Mouse (Mus musculus) thymus, adult 18-20 months (tissue): ENCODE measurements around the gene Rpl12.
"Not testable (repeated sequence)": the region's sequence is repeated elsewhere in the genome, so short reads cannot be mapped to it uniquely, and the experiment has no call there.

Experiments used
- DNase-seq, 2 experiments: peaks; one replicate each; pipeline ENCODE4 v3.0.0; 2022; ENCODE audit warnings: mixed read lengths in 2 of 2

The Rpl12 gene

GRCm38 (mm10) chr2:32982700-32983099 lies 21.3 kb downstream of the Rpl12 start:
- DNase-seq, result no peak

- DNase-seq, result no peak
Measured at GRCm38 (mm10) chr2:32983617-32984016, 22.3 kb downstream of the Rpl12 start.

- no peak for DNase-seq
Measured at GRCm38 (mm10) chr2:32985844-32986243, 24.5 kb downstream of the Rpl12 start.

- DNase-seq, result no peak
Measured at GRCm38 (mm10) chr2:32989376-32989775, 28.0 kb downstream of the Rpl12 start.

- no peak for DNase-seq
Measured at GRCm38 (mm10) chr2:32990167-32990832, 28.9 kb downstream of the Rpl12 start.

GRCm38 (mm10) chr2:32992130-32992529 lies 30.8 kb downstream of the Rpl12 start:
- no peak for DNase-seq

- DNase-seq, result no peak
Measured at GRCm38 (mm10) chr2:32997081-32997480, 35.7 kb downstream of the Rpl12 start.

GRCm38 (mm10) chr2:32997792-32998191 lies 36.4 kb downstream of the Rpl12 start:
- DNase-seq, result no peak

GRCm38 (mm10) chr2:32999752-33000151 lies 38.4 kb downstream of the Rpl12 start:
- no peak for DNase-seq

GRCm38 (mm10) chr2:33002144-33002543 lies 40.8 kb downstream of the Rpl12 start:
- DNase-seq, result no peak

GRCm38 (mm10) chr2:33005041-33005440 lies 43.7 kb downstream of the Rpl12 start:
- no peak for DNase-seq

- DNase-seq, result not testable (repeated sequence)
Measured at GRCm38 (mm10) chr2:33009055-33009454, 47.7 kb downstream of the Rpl12 start.

GRCm38 (mm10) chr2:33014877-33015276 lies 53.5 kb downstream of the Rpl12 start:
- DNase-seq, result no peak
